Mouse (Mus musculus): Measurements from ENCODE around the gene Qdpr. TPM values are rescaled to one million over a fixed set of nuclear protein-coding genes. Genes with fewer than 3 reads are reported as not detected.

Gene Qdpr
- polyA plus RNA-seq (2012; fragmentation: generic; extraction: Trizol) = 62.4 TPM

- TF ChIP-seq USF1 (IDR thresholded peaks at IDR 0.05; ENCODE audit: low read depth) (peak; percentile 72), MYOD1 (IDR thresholded peaks at IDR 0.05; ENCODE audit: control insufficient read depth in 1 of 3, insufficient read length in 2 of 3, low read depth in 2 of 3) (peak in 1 of 3 experiments; percentile 17), POLR2A (IDR thresholded peaks at IDR 0.05; ENCODE audit: insufficient read length, low read depth) (peak; percentile 84), POLR2AphosphoS2 (IDR thresholded peaks at IDR 0.05; ENCODE audit: insufficient read length, low read depth) (peak; percentile 75), CEBPB (IDR thresholded peaks at IDR 0.05; ENCODE audit: insufficient read depth, poor library complexity, severe bottlenecking) (no peak)
- Histone ChIP-seq H3K36me3 (ENCODE audit: control insufficient read depth, insufficient read depth) (no peaks in the 10 kb centered on the region), H3K4me3 (peak within 1 kb of the TSS; percentile 34), H3K79me2 (ENCODE audit: control insufficient read depth, insufficient read depth) (no peaks in the 10 kb centered on the region), H3K27me3 (ENCODE audit: control insufficient read depth, insufficient read depth, insufficient read length) (no peaks in the 10 kb centered on the region), H3ac (ENCODE audit: control insufficient read depth, insufficient read length) (peak within 1 kb of the TSS; percentile 1), H3K4me2 (ENCODE audit: low read depth) (peak within 1 kb of the TSS; percentile 95)
Observed at GRCm38 (mm10) chr5:45449831-45450716, at the start of gene Qdpr. TSS of gene Qdpr (minus strand) at chr5:45450236.

GRCm38 (mm10) chr5:45497564-45497963 is 47.5 kb upstream of the Qdpr start:
- no peaks in the 10 kb centered on the region for H3K27me3 ChIP-seq (ENCODE audit: control insufficient read depth, insufficient read depth, insufficient read length)
- H3K4me3 ChIP-seq = no peak overlapping the region
- H3ac ChIP-seq (ENCODE audit: control insufficient read depth, insufficient read length) = no peak overlapping the region
- peaks cover 12% of the 10 kb centered on the region for H3K79me2 ChIP-seq (ENCODE audit: control insufficient read depth, insufficient read depth)
- H3K36me3 ChIP-seq (ENCODE audit: control insufficient read depth, insufficient read depth) = peaks cover 9% of the 10 kb centered on the region
- no peak overlapping the region for H3K4me2 ChIP-seq (ENCODE audit: low read depth)
- TF ChIP-seq TCF3 (IDR thresholded peaks at IDR 0.05; ENCODE audit: insufficient read length, low read depth) (no peak), TCF12 (IDR thresholded peaks at IDR 0.05; ENCODE audit: insufficient read depth, poor library complexity, severe bottlenecking) (no peak), SRF (IDR thresholded peaks at IDR 0.05; ENCODE audit: control insufficient read depth, insufficient read length, low read depth) (no peak), MYOD1 (IDR thresholded peaks at IDR 0.05; ENCODE audit: control insufficient read depth in 1 of 3, insufficient read length in 2 of 3, low read depth in 2 of 3) (no peak), CEBPB (IDR thresholded peaks at IDR 0.05; ENCODE audit: insufficient read depth, poor library complexity, severe bottlenecking) (no peak), REST (IDR thresholded peaks at IDR 0.05; ENCODE audit: insufficient read depth, insufficient read length) (no peak), MAX (IDR thresholded peaks at IDR 0.05; ENCODE audit: low read depth) (no peak), USF1 (IDR thresholded peaks at IDR 0.05; ENCODE audit: low read depth) (no peak), E2F4 (IDR thresholded peaks at IDR 0.05; ENCODE audit: insufficient read depth) (no peak), POLR2A (IDR thresholded peaks at IDR 0.05; ENCODE audit: insufficient read length, low read depth) (no peak), MYOG (IDR thresholded peaks at IDR 0.05; ENCODE audit: control insufficient read depth in 1 of 3, insufficient read depth in 1 of 3, insufficient read length in 2 of 3, low read depth in 2 of 3) (no peak), POLR2AphosphoS2 (IDR thresholded peaks at IDR 0.05; ENCODE audit: insufficient read length, low read depth) (no peak)

- Histone ChIP-seq H3K79me2 (ENCODE audit: control insufficient read depth, insufficient read depth) (peaks cover 12% of the 10 kb centered on the region), H3K4me3 (no peak overlapping the region)
Observed at GRCm38 (mm10) chr5:45496930-45497550, 47.0 kb upstream of the Qdpr start.

GRCm38 (mm10) chr5:45496479-45496878 is 46.4 kb upstream of the Qdpr start:
- peak overlapping the region; percentile 44 for H3K4me2 ChIP-seq (ENCODE audit: low read depth)
- peaks cover 12% of the 10 kb centered on the region for H3K79me2 ChIP-seq (ENCODE audit: control insufficient read depth, insufficient read depth)
- H3K4me3 ChIP-seq = no peak overlapping the region
- TF ChIP-seq TCF3 (IDR thresholded peaks at IDR 0.05; ENCODE audit: insufficient read length, low read depth) (no peak), POLR2AphosphoS2 (IDR thresholded peaks at IDR 0.05; ENCODE audit: insufficient read length, low read depth) (no peak), REST (IDR thresholded peaks at IDR 0.05; ENCODE audit: insufficient read depth, insufficient read length) (no peak), POLR2A (IDR thresholded peaks at IDR 0.05; ENCODE audit: insufficient read length, low read depth) (no peak)
- H3K27me3 ChIP-seq (ENCODE audit: control insufficient read depth, insufficient read depth, insufficient read length) = peaks cover under 1% of the 10 kb centered on the region
- no peak overlapping the region for H3ac ChIP-seq (ENCODE audit: control insufficient read depth, insufficient read length)
- H3K36me3 ChIP-seq (ENCODE audit: control insufficient read depth, insufficient read depth) = peaks cover 9% of the 10 kb centered on the region

More at GRCm38 (mm10) chr5:45496930-45497550, 47.0 kb upstream of the Qdpr start:
- H3K36me3 ChIP-seq (ENCODE audit: control insufficient read depth, insufficient read depth) = peaks cover 9% of the 10 kb centered on the region
- H3K4me2 ChIP-seq (ENCODE audit: low read depth) = no peak overlapping the region
- H3ac ChIP-seq (ENCODE audit: control insufficient read depth, insufficient read length) = no peak overlapping the region
- TF ChIP-seq TCF3 (IDR thresholded peaks at IDR 0.05; ENCODE audit: insufficient read length, low read depth) (no peak), E2F4 (IDR thresholded peaks at IDR 0.05; ENCODE audit: insufficient read depth) (no peak), SRF (IDR thresholded peaks at IDR 0.05; ENCODE audit: control insufficient read depth, insufficient read length, low read depth) (no peak), CEBPB (IDR thresholded peaks at IDR 0.05; ENCODE audit: insufficient read depth, poor library complexity, severe bottlenecking) (no peak), POLR2A (IDR thresholded peaks at IDR 0.05; ENCODE audit: insufficient read length, low read depth) (no peak), USF1 (IDR thresholded peaks at IDR 0.05; ENCODE audit: low read depth) (no peak), MYOD1 (IDR thresholded peaks at IDR 0.05; ENCODE audit: control insufficient read depth in 1 of 3, insufficient read length in 2 of 3, low read depth in 2 of 3) (no peak), MAX (IDR thresholded peaks at IDR 0.05; ENCODE audit: low read depth) (no peak), TCF12 (IDR thresholded peaks at IDR 0.05; ENCODE audit: insufficient read depth, poor library complexity, severe bottlenecking) (no peak), MYOG (IDR thresholded peaks at IDR 0.05; ENCODE audit: control insufficient read depth in 1 of 3, insufficient read depth in 1 of 3, insufficient read length in 2 of 3, low read depth in 2 of 3) (no peak)
- no peaks in the 10 kb centered on the region for H3K27me3 ChIP-seq (ENCODE audit: control insufficient read depth, insufficient read depth, insufficient read length)
